Mouse (Mus musculus): ENCODE results near the gene Ranbp17. TPM values are rescaled to one million over a fixed set of nuclear protein-coding genes. Genes with fewer than 3 reads are reported as not detected.
"Not testable (repeated sequence)": the region's sequence is repeated elsewhere in the genome, so short reads cannot be mapped to it uniquely, and the experiment has no call there.

Ranbp17 gene
- polyA plus RNA-seq, 1 experiment from 2014 or later: 13.3 TPM

- Histone ChIP-seq H3K27me3 (ENCODE audit: control insufficient read depth, insufficient read depth, low read length) (no peaks in the 10 kb centered on the region), H3K4me2 (ENCODE audit: low read depth, low read length) (no peak overlapping the region), H3K4me3 (ENCODE audit: low read depth, low read length) (no peak overlapping the region), H3K27ac (replicated peaks; ENCODE audit: low read depth, low read length) (no peak overlapping the region), H3K9ac (replicated peaks; ENCODE audit: low read length) (no peak overlapping the region), H3K36me3 (replicated peaks; ENCODE audit: control insufficient read depth, insufficient read depth, low read depth, low read length) (no peaks in the 10 kb centered on the region), H3K9me3 (replicated peaks; ENCODE audit: control insufficient read depth, low read length) (no peaks in the 10 kb centered on the region), H3K4me1 (ENCODE audit: control insufficient read depth, insufficient read depth, low read length) (no peaks in the 10 kb centered on the region)
- 92% methylated on average over 2 of the region's 2 CpGs for WGBS
- DNase-seq (ENCODE audit: low spot score) (no peak), ATAC-seq (replicated peaks; ENCODE audit: insufficient number of reproducible peaks, low FRiP score, low TSS enrichment, low read depth) (no peak)
Measured at GRCm38 (mm10) chr11:33476634-33477033, 36.9 kb downstream of the Ranbp17 start.

DNA sequence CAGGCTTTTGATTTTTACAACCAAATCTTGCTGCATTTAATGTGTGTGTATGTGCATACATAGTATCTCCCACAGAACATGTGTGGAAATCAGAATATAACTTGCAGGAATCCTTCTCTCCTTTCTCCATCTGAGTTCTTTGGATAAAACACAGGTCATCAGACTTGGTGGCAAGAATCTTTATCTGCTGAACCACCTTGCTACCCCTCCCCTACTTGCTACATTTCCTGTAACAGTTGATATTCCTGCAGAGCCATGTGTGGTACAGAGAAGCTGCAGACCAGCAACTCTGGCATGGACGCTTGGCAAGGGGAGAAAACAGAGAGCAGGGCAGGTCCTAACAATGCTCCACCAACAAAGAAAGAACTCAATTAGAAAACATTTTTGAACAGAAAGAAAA, 52.4 kb downstream of the Ranbp17 start:
- Histone ChIP-seq H3K4me1 (ENCODE audit: control insufficient read depth, insufficient read depth, low read length) (no peaks in the 10 kb centered on the region), H3K36me3 (replicated peaks; ENCODE audit: control insufficient read depth, insufficient read depth, low read depth, low read length) (no peaks in the 10 kb centered on the region), H3K4me2 (ENCODE audit: low read depth, low read length) (no peak overlapping the region), H3K4me3 (ENCODE audit: low read depth, low read length) (no peak overlapping the region), H3K27me3 (ENCODE audit: control insufficient read depth, insufficient read depth, low read length) (no peaks in the 10 kb centered on the region), H3K9ac (replicated peaks; ENCODE audit: low read length) (no peak overlapping the region), H3K9me3 (replicated peaks; ENCODE audit: control insufficient read depth, low read length) (no peaks in the 10 kb centered on the region), H3K27ac (replicated peaks; ENCODE audit: low read depth, low read length) (no peak overlapping the region)
- no peak for ATAC-seq (replicated peaks; ENCODE audit: insufficient number of reproducible peaks, low FRiP score, low TSS enrichment, low read depth)
- no peak for DNase-seq (ENCODE audit: low spot score)
- WGBS: 44% methylated on average over 1 of the region's 1 CpGs

GRCm38 (mm10) chr11:33454069-33454468, 59.5 kb downstream of the Ranbp17 start:
- no peak overlapping the region for H3K4me2 ChIP-seq (ENCODE audit: low read depth, low read length)
- no peak overlapping the region for H3K27ac ChIP-seq (replicated peaks; ENCODE audit: low read depth, low read length)
- DNase-seq (ENCODE audit: low spot score) (no peak), ATAC-seq (replicated peaks; ENCODE audit: insufficient number of reproducible peaks, low FRiP score, low TSS enrichment, low read depth) (no peak)
- H3K9me3 ChIP-seq (replicated peaks; ENCODE audit: control insufficient read depth, low read length): no peaks in the 10 kb centered on the region
- H3K9ac ChIP-seq (replicated peaks; ENCODE audit: low read length): no peak overlapping the region
- H3K4me1 ChIP-seq (ENCODE audit: control insufficient read depth, insufficient read depth, low read length): no peaks in the 10 kb centered on the region
- H3K4me3 ChIP-seq (ENCODE audit: low read depth, low read length): no peak overlapping the region
- 91% methylated on average over 3 of the region's 3 CpGs for WGBS
- no peaks in the 10 kb centered on the region for H3K27me3 ChIP-seq (ENCODE audit: control insufficient read depth, insufficient read depth, low read length)
- no peaks in the 10 kb centered on the region for H3K36me3 ChIP-seq (replicated peaks; ENCODE audit: control insufficient read depth, insufficient read depth, low read depth, low read length)

DNA sequence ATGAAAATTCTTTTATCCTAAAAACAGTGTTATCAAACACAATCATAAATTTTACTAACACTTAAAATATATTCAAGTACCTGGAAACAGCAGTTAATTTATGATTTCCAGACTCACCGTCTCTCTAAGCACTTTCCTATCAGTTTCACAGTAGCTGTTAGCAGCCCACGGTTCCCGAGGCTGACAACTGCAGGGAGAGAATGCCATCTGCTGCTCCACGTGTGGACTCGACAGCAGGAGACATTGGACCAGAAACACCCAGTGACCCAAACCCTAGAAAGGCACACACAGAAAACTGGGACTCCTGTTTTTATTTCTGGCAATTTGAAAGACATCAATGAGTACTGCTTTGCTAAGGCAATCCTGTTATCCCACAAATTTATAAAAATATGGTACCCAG, 79.7 kb downstream of the Ranbp17 start:
- no peak overlapping the region for H3K4me2 ChIP-seq (ENCODE audit: low read depth, low read length)
- H3K4me1 ChIP-seq (ENCODE audit: control insufficient read depth, insufficient read depth, low read length): no peaks in the 10 kb centered on the region
- H3K9ac ChIP-seq (replicated peaks; ENCODE audit: low read length): no peak overlapping the region
- H3K4me3 ChIP-seq (ENCODE audit: low read depth, low read length): no peak overlapping the region
- no peak overlapping the region for H3K27ac ChIP-seq (replicated peaks; ENCODE audit: low read depth, low read length)
- ATAC-seq (replicated peaks; ENCODE audit: insufficient number of reproducible peaks, low FRiP score, low TSS enrichment, low read depth) (no peak), DNase-seq (ENCODE audit: low spot score) (no peak)
- no peaks in the 10 kb centered on the region for H3K27me3 ChIP-seq (ENCODE audit: control insufficient read depth, insufficient read depth, low read length)
- no peaks in the 10 kb centered on the region for H3K36me3 ChIP-seq (replicated peaks; ENCODE audit: control insufficient read depth, insufficient read depth, low read depth, low read length)
- H3K9me3 ChIP-seq (replicated peaks; ENCODE audit: control insufficient read depth, low read length): no peaks in the 10 kb centered on the region
- 42% methylated on average over 5 of the region's 5 CpGs for WGBS

- not testable (repeated sequence) for H3K27me3 ChIP-seq (ENCODE audit: control insufficient read depth, insufficient read depth, low read length); H3K4me3 ChIP-seq (ENCODE audit: low read depth, low read length); DNase-seq (ENCODE audit: low spot score); H3K9me3 ChIP-seq (replicated peaks; ENCODE audit: control insufficient read depth, low read length); H3K27ac ChIP-seq (replicated peaks; ENCODE audit: low read depth, low read length); ATAC-seq (replicated peaks; ENCODE audit: insufficient number of reproducible peaks, low FRiP score, low TSS enrichment, low read depth); H3K9ac ChIP-seq (replicated peaks; ENCODE audit: low read length); H3K4me2 ChIP-seq (ENCODE audit: low read depth, low read length); H3K4me1 ChIP-seq (ENCODE audit: control insufficient read depth, insufficient read depth, low read length); H3K36me3 ChIP-seq (replicated peaks; ENCODE audit: control insufficient read depth, insufficient read depth, low read depth, low read length)
- WGBS: 91% methylated on average over 17 of the region's 17 CpGs
Measured at GRCm38 (mm10) chr11:33428238-33428637, 85.3 kb downstream of the Ranbp17 start.

GRCm38 (mm10) chr11:33427789-33428188, 85.8 kb downstream of the Ranbp17 start:
- H3K4me2 ChIP-seq (ENCODE audit: low read depth, low read length); H3K27ac ChIP-seq (replicated peaks; ENCODE audit: low read depth, low read length); H3K36me3 ChIP-seq (replicated peaks; ENCODE audit: control insufficient read depth, insufficient read depth, low read depth, low read length); H3K9me3 ChIP-seq (replicated peaks; ENCODE audit: control insufficient read depth, low read length); H3K4me3 ChIP-seq (ENCODE audit: low read depth, low read length); H3K9ac ChIP-seq (replicated peaks; ENCODE audit: low read length); ATAC-seq (replicated peaks; ENCODE audit: insufficient number of reproducible peaks, low FRiP score, low TSS enrichment, low read depth); H3K4me1 ChIP-seq (ENCODE audit: control insufficient read depth, insufficient read depth, low read length); H3K27me3 ChIP-seq (ENCODE audit: control insufficient read depth, insufficient read depth, low read length); DNase-seq (ENCODE audit: low spot score): not testable (repeated sequence)
- WGBS: 83% methylated on average over 5 of the region's 5 CpGs

DNA sequence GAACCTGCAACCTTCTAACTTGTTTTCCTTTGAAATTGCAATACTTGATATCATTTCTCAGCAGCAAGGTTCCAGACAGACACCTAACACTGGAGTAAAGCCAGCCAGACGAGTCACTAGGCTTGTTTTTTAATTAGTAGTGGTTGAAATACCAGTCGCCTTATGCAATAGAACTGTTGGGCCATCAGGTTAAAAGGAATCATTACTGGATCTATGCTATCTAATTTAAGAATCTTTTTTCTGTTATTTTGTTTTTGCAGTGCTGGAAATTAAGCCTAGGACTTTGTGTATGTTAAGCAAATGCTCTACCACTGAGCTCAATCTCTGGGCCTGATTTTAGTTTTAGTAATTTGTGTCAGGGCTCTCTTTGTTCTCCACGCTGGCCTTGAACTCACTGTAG, 91.3 kb downstream of the Ranbp17 start:
- Histone ChIP-seq H3K9ac (replicated peaks; ENCODE audit: low read length) (no peak overlapping the region), H3K4me2 (ENCODE audit: low read depth, low read length) (no peak overlapping the region), H3K36me3 (replicated peaks; ENCODE audit: control insufficient read depth, insufficient read depth, low read depth, low read length) (no peaks in the 10 kb centered on the region), H3K4me3 (ENCODE audit: low read depth, low read length) (no peak overlapping the region), H3K27ac (replicated peaks; ENCODE audit: low read depth, low read length) (no peak overlapping the region), H3K4me1 (ENCODE audit: control insufficient read depth, insufficient read depth, low read length) (no peaks in the 10 kb centered on the region), H3K27me3 (ENCODE audit: control insufficient read depth, insufficient read depth, low read length) (no peaks in the 10 kb centered on the region), H3K9me3 (replicated peaks; ENCODE audit: control insufficient read depth, low read length) (no peaks in the 10 kb centered on the region)
- DNase-seq (ENCODE audit: low spot score) (no peak), ATAC-seq (replicated peaks; ENCODE audit: insufficient number of reproducible peaks, low FRiP score, low TSS enrichment, low read depth) (no peak)
- 72% methylated on average over 3 of the region's 3 CpGs for WGBS

- H3K4me1 ChIP-seq (ENCODE audit: control insufficient read depth, insufficient read depth, low read length): no peaks in the 10 kb centered on the region
- no peak overlapping the region for H3K27ac ChIP-seq (replicated peaks; ENCODE audit: low read depth, low read length)
- H3K4me3 ChIP-seq (ENCODE audit: low read depth, low read length): no peak overlapping the region
- no peak overlapping the region for H3K9ac ChIP-seq (replicated peaks; ENCODE audit: low read length)
- H3K27me3 ChIP-seq (ENCODE audit: control insufficient read depth, insufficient read depth, low read length): no peaks in the 10 kb centered on the region
- DNase-seq (ENCODE audit: low spot score): no peak
- H3K36me3 ChIP-seq (replicated peaks; ENCODE audit: control insufficient read depth, insufficient read depth, low read depth, low read length): no peaks in the 10 kb centered on the region
- no peak for ATAC-seq (replicated peaks; ENCODE audit: insufficient number of reproducible peaks, low FRiP score, low TSS enrichment, low read depth)
- 91% methylated on average over 4 of the region's 4 CpGs for WGBS
- H3K4me2 ChIP-seq (ENCODE audit: low read depth, low read length): no peak overlapping the region
- H3K9me3 ChIP-seq (replicated peaks; ENCODE audit: control insufficient read depth, low read length): no peaks in the 10 kb centered on the region
Measured at GRCm38 (mm10) chr11:33404651-33405050, 108.9 kb downstream of the Ranbp17 start.

Measured in embryonic facial prominence, embryonic 11.5 days (tissue).